ENCODE assay signal across 15 mouse cellular contexts in the genomic region with DNA sequence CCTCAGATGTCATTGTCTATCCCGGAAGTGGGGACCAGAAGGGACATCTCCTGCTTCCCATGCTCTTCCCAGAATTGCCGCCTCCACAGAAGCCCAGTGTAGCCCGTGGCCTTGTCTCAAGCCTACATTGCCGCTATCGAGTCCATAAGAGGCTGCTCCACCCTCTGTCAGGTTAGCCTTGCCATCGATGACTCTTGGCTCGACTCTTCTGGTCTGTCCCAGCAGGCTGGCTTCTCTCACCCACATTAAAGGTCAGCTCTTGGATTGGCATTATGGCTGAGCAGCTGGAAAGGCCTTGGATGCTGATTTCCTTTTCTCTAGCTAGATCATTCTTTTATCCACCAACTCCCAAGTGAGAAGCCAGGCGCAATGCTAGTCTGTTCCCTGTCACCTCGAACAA.
DNase-seq lines count a peak whose midpoint lies in the region; ATAC-seq lines count a peak whose summit lies in the region.
"Had no signal": no experiment of that assay in that cellular context is flagged by ENCODE, and none has a peak within 500 bp of the region (broad histone marks: within the 10 kb centered on the region; RNA-seq: fewer than 3 reads in every experiment).

No protein-coding gene starts in this region.

- ATAC-seq in hindbrain, embryonic 11.5 days (ENCODE audit: low FRiP score), result no peak
- ATAC-seq: CD4-positive, CD25-positive, alpha-beta regulatory T cell, adult 4 months had no signal

- intact Hi-C loops in heart, postnatal 25 days (cut with DNase I), result no loop called here

- WGBS in hindbrain, embryonic 11.5 days, result 89% methylated on average over 9 of the region's 9 CpGs

- H3K9ac ChIP-seq in hindbrain, embryonic 11.5 days (ENCODE audit: low read depth, low read length), result no peak overlapping the region
- H3K9ac ChIP-seq: embryonic facial prominence, embryonic 15.5 days; forebrain, embryonic 12.5 days; limb, embryonic 12.5 days; liver, embryonic 14.5 days; neural tube, embryonic 15.5 days had no signal

- DNase-seq in heart, postnatal 4 days, result peak; percentile 8
- DNase-seq in heart, postnatal 25 days (ENCODE audit: low spot score), result no peak
- DNase-seq in adrenal gland, adult 8-10 months, result peak; percentile 46
- peak; percentile 45 for DNase-seq in brain, adult 2 months (ENCODE audit: low read depth, low spot score)
- peak; percentile 44 for DNase-seq in testis, postnatal 14 days (ENCODE audit: low spot score)
- DNase-seq in kidney, postnatal 25 days, result no peak
- DNase-seq in hindbrain, embryonic 11.5 days (ENCODE audit: low spot score), result no peak
- DNase-seq: right cerebral cortex, adult 18-20 months had no signal

- no peaks in the 10 kb centered on the region for H3K27me3 ChIP-seq in hindbrain, embryonic 11.5 days (ENCODE audit: control insufficient read depth, insufficient read depth, low read length)
- H3K27me3 ChIP-seq: embryonic facial prominence, embryonic 15.5 days; limb, embryonic 12.5 days; neural tube, embryonic 15.5 days had no signal

- H3K36me3 ChIP-seq in hindbrain, embryonic 11.5 days (ENCODE audit: control insufficient read depth, insufficient read depth, low read length), result no peaks in the 10 kb centered on the region
- H3K36me3 ChIP-seq: embryonic facial prominence, embryonic 15.5 days; forebrain, embryonic 12.5 days; limb, embryonic 12.5 days; midbrain, embryonic 10.5 days; neural tube, embryonic 15.5 days had no signal

- H3K9me3 ChIP-seq in hindbrain, embryonic 11.5 days (ENCODE audit: control insufficient read depth, low read length), result no peaks in the 10 kb centered on the region
- H3K9me3 ChIP-seq: embryonic facial prominence, embryonic 15.5 days; forebrain, embryonic 12.5 days; limb, embryonic 12.5 days; midbrain, embryonic 10.5 days; neural tube, embryonic 15.5 days had no signal

- no peak overlapping the region for H3K4me3 ChIP-seq in hindbrain, embryonic 11.5 days (ENCODE audit: low read depth, low read length)
- H3K4me3 ChIP-seq: embryonic facial prominence, embryonic 15.5 days; forebrain, embryonic 12.5 days; limb, embryonic 12.5 days; midbrain, embryonic 10.5 days; neural tube, embryonic 15.5 days had no signal

- no peaks in the 10 kb centered on the region for H3K4me1 ChIP-seq in hindbrain, embryonic 11.5 days (replicated peaks; ENCODE audit: control insufficient read depth, insufficient read depth, low read length)
- H3K4me1 ChIP-seq: embryonic facial prominence, embryonic 15.5 days; limb, embryonic 12.5 days; neural tube, embryonic 15.5 days had no signal

- no peak overlapping the region for H3K4me2 ChIP-seq in hindbrain, embryonic 11.5 days (replicated peaks; ENCODE audit: low read depth, low read length)
- H3K4me2 ChIP-seq: embryonic facial prominence, embryonic 15.5 days; forebrain, embryonic 12.5 days; limb, embryonic 12.5 days; neural tube, embryonic 15.5 days had no signal

- H3K27ac ChIP-seq in hindbrain, embryonic 11.5 days (ENCODE audit: low read depth, low read length), result no peak overlapping the region
- H3K27ac ChIP-seq: embryonic facial prominence, embryonic 15.5 days; forebrain, embryonic 12.5 days; limb, embryonic 12.5 days; liver, embryonic 14.5 days; midbrain, embryonic 10.5 days; neural tube, embryonic 15.5 days had no signal

Comparison
In these comparisons a context has a peak if more than half of its experiments do, and no peak if none do; other contexts are left out.
1. DNase-seq: peak in heart, postnatal 4 days (single experiment), adrenal gland, adult 8-10 months (single experiment), brain, adult 2 months (single experiment) and testis, postnatal 14 days (single experiment); none in heart, postnatal 25 days (single experiment), kidney, postnatal 25 days (0 of 2) and hindbrain, embryonic 11.5 days (single experiment).